Mouse (Mus musculus): ENCODE data around the gene Zfp867. TPM values are rescaled to one million over a fixed set of nuclear protein-coding genes. Genes with fewer than 3 reads are reported as not detected.

Gene Zfp867
- polyA plus RNA-seq, 1 experiment from 2014 or later: 9.4 TPM

DNA sequence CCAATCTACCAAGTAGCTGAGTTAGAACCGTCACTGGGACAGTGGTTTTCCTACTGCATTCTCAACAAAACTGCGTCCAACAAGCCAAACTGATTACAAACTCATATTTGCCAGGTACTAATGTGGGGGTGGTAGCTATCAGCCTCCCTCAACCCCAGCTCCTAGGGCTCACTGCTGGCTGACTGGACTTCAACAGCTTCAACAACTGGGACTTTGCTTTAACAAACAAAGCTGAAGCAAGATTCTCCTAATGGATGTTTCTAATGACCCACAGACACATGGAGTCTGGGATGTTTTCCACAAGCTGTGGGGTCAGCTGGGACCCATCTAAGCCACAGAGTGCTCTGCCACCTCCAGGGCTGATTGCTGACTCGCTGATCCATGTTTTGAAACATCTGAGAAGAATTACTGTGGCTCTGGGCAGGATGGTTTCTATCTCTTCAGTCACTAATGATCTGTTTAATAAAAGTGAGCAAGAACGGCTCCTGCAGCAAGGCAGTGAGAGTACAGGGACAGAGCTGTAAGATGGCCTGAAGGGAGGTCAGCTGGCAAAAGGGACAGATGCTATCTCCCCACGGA lies 49.2 kb downstream of the Zfp867 start:
- 70% methylated on average over 5 of the region's 5 CpGs for WGBS
- no peak overlapping the region for H3K9ac ChIP-seq (ENCODE audit: low read length)
- no peaks in the 10 kb centered on the region for H3K27me3 ChIP-seq (ENCODE audit: control insufficient read depth, insufficient read depth, low read length)
- H3K9me3 ChIP-seq (ENCODE audit: control insufficient read depth, low read length): no peaks in the 10 kb centered on the region
- H3K4me3 ChIP-seq (ENCODE audit: low read depth, low read length): no peak overlapping the region
- no peak overlapping the region for H3K4me2 ChIP-seq (ENCODE audit: low read depth, severe bottlenecking)
- ATAC-seq (ENCODE audit: insufficient number of reproducible peaks, low FRiP score, low TSS enrichment, low read depth) (no peak), DNase-seq (ENCODE audit: low spot score) (no peak)
- no peaks in the 10 kb centered on the region for H3K4me1 ChIP-seq (ENCODE audit: control insufficient read depth, insufficient read depth, low read length)
- peaks cover 19% of the 10 kb centered on the region for H3K36me3 ChIP-seq (ENCODE audit: control insufficient read depth, insufficient read depth, low read length)
- no peak overlapping the region for H3K27ac ChIP-seq (replicated peaks; ENCODE audit: low read depth, low read length)

DNA sequence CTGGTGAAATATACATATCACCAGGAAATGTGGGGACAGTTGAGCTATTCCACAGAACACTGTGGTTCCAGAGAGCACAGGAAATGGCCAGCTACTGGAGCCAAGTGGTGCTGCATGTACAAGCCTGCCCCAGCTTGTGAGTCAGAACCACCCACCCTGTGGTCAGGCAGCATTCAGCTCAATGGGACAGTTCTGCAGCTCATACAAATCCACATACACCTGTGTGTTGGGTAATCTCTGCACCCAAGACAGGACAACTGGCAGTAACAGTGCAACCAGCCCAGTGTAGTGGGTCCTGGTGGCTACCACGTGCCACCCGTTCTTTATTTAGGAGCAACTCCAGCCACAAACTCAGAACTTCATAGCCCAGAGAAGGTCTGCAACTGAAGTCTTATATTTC lies 50.3 kb downstream of the Zfp867 start:
- Histone ChIP-seq H3K27ac (replicated peaks; ENCODE audit: low read depth, low read length) (no peak overlapping the region), H3K4me3 (ENCODE audit: low read depth, low read length) (no peak overlapping the region), H3K9ac (ENCODE audit: low read length) (no peak overlapping the region), H3K4me2 (ENCODE audit: low read depth, severe bottlenecking) (no peak overlapping the region), H3K4me1 (ENCODE audit: control insufficient read depth, insufficient read depth, low read length) (no peaks in the 10 kb centered on the region), H3K36me3 (ENCODE audit: control insufficient read depth, insufficient read depth, low read length) (peaks cover 12% of the 10 kb centered on the region), H3K27me3 (ENCODE audit: control insufficient read depth, insufficient read depth, low read length) (no peaks in the 10 kb centered on the region), H3K9me3 (ENCODE audit: control insufficient read depth, low read length) (no peaks in the 10 kb centered on the region)
- WGBS: 90% methylated on average over 2 of the region's 2 CpGs
- DNase-seq (ENCODE audit: low spot score) (no peak), ATAC-seq (ENCODE audit: insufficient number of reproducible peaks, low FRiP score, low TSS enrichment, low read depth) (no peak)

DNA sequence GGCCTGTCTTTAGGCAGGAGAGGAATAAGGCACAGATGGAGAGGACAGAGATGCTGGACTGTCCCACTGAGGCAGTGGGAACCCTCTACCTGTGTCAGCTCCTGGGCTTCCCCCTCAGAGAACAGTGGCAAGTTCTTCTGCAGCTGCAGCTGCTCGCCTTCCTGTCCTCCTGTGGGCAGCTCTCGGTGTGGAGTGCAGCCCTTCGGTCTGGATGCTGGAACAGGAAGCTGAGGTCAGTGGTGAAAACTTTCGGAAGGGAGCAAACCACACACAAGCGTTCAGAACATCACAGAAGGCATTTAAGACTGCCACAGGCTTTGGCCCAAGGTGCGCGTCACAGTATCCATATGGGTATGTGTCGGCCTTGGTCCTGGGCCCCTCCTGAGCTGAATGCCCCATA lies 50.8 kb downstream of the Zfp867 start:
- Histone ChIP-seq H3K36me3 (ENCODE audit: control insufficient read depth, insufficient read depth, low read length) (peaks cover 10% of the 10 kb centered on the region), H3K9me3 (ENCODE audit: control insufficient read depth, low read length) (no peaks in the 10 kb centered on the region), H3K4me3 (ENCODE audit: low read depth, low read length) (no peak overlapping the region), H3K4me2 (ENCODE audit: low read depth, severe bottlenecking) (no peak overlapping the region), H3K27ac (replicated peaks; ENCODE audit: low read depth, low read length) (no peak overlapping the region), H3K27me3 (ENCODE audit: control insufficient read depth, insufficient read depth, low read length) (no peaks in the 10 kb centered on the region), H3K9ac (ENCODE audit: low read length) (no peak overlapping the region), H3K4me1 (ENCODE audit: control insufficient read depth, insufficient read depth, low read length) (no peaks in the 10 kb centered on the region)
- DNase-seq (ENCODE audit: low spot score) (no peak), ATAC-seq (ENCODE audit: insufficient number of reproducible peaks, low FRiP score, low TSS enrichment, low read depth) (no peak)
- 91% methylated on average over 8 of the region's 8 CpGs for WGBS

DNA sequence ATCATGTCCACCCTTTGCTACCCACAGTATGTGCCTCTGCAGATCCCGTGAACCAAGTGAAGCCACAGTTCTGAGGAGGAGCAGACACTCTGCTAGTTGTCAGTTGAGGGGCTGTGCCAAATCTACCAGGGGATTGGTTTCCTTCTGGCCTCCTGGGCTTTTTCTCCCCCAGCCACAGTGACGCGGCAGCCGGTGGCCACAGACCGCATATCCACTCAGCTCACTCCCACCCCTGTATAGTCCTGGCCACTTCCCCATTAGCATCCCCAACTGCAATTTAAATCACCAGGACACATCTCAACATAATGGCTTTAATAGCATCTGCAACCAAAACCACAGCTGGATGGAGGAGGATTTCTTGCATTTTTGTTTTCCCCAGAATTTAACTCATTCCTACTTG lies 53.6 kb downstream of the Zfp867 start:
- DNase-seq (ENCODE audit: low spot score): no peak
- H3K4me3 ChIP-seq (ENCODE audit: low read depth, low read length): no peak overlapping the region
- H3K27ac ChIP-seq (replicated peaks; ENCODE audit: low read depth, low read length): no peak overlapping the region; the same call in none of the 2 replicates
- H3K4me1 ChIP-seq (ENCODE audit: control insufficient read depth, insufficient read depth, low read length): no peaks in the 10 kb centered on the region
- no peak; the same call in 1 of the 2 replicates for ATAC-seq (ENCODE audit: insufficient number of reproducible peaks, low FRiP score, low TSS enrichment, low read depth)
- 96% methylated on average over 5 of the region's 5 CpGs for WGBS
- H3K9me3 ChIP-seq (ENCODE audit: control insufficient read depth, low read length): no peaks in the 10 kb centered on the region
- no peak overlapping the region for H3K4me2 ChIP-seq (ENCODE audit: low read depth, severe bottlenecking)
- H3K27me3 ChIP-seq (ENCODE audit: control insufficient read depth, insufficient read depth, low read length): no peaks in the 10 kb centered on the region
- H3K36me3 ChIP-seq (ENCODE audit: control insufficient read depth, insufficient read depth, low read length): peaks cover 13% of the 10 kb centered on the region
- no peak overlapping the region for H3K9ac ChIP-seq (ENCODE audit: low read length)

DNA sequence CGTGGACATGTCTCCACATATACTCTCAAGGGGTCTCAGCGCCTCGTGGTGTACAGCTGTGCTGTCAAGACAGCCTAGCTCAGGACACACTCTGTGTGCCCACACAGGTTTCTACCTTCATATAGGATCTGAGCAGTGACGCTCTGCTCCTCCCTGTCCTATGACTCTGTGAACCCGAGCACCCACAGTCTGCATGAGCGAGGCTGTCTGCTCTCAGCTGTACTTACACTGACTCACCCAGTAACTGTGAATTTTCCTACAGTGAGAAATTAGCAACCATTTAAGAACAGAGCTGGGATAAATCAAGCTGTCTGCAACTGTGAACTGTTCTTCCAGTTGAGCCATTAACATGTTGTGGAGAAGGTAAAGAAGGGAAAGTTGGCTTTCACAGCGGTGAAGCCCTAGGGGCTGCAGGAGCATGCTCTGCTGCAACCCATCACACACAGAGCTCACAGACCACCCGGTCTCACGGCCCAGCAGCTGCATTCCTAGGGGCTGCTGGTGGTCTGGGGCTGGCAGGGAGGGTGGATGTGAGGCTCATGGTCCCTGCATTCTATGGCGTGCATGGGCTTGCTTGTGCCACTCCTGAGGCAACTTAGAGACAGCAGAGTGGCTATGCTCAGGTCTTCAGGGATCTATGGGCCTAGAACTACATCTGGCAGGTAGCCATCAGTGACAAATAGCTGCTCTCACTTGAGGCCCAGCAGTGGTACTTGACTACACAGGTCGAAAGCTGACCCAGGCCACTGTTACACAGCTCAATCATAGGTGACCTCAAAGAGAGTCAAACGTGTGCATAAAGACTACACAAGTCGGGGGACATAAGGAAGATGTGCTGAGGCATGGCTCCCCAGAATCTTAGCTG lies 59.0 kb downstream of the Zfp867 start:
- no peaks in the 10 kb centered on the region for H3K27me3 ChIP-seq (ENCODE audit: control insufficient read depth, insufficient read depth, low read length)
- DNase-seq (ENCODE audit: low spot score) (no peak), ATAC-seq (ENCODE audit: insufficient number of reproducible peaks, low FRiP score, low TSS enrichment, low read depth) (no peak)
- H3K4me3 ChIP-seq (ENCODE audit: low read depth, low read length): no peak overlapping the region
- no peaks in the 10 kb centered on the region for H3K4me1 ChIP-seq (ENCODE audit: control insufficient read depth, insufficient read depth, low read length)
- H3K9me3 ChIP-seq (ENCODE audit: control insufficient read depth, low read length): no peaks in the 10 kb centered on the region
- 75% methylated on average over 13 of the region's 13 CpGs for WGBS
- H3K27ac ChIP-seq (replicated peaks; ENCODE audit: low read depth, low read length): 0 out of 2 replicates have a peak overlapping the region, but pooled peaks have one; percentile 24
- no peak overlapping the region for H3K9ac ChIP-seq (ENCODE audit: low read length)
- H3K4me2 ChIP-seq (ENCODE audit: low read depth, severe bottlenecking): no peak overlapping the region
- H3K36me3 ChIP-seq (ENCODE audit: control insufficient read depth, insufficient read depth, low read length): peaks cover 4% of the 10 kb centered on the region; the same call in 1 of the 2 replicates

DNA sequence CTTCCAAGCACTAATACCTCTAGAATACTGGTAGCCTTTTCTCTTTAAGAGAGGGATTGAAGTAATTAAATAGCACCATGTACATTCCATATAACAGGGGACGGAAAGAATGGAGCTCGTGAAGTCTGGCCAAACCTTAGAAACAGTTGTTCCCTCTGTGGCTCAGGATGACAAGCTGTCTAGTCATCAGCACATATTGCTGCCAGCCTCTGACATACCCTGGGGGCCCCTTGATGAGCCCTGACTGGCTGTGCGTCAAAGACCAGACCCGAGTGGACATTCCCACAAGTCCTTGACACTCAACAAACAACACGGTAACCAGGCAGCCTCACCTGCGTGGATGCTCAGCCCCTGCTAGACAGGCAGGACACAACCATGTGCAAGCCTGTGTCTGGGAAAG lies 60.2 kb downstream of the Zfp867 start:
- H3K4me1 ChIP-seq (ENCODE audit: control insufficient read depth, insufficient read depth, low read length): no peaks in the 10 kb centered on the region
- ATAC-seq (ENCODE audit: insufficient number of reproducible peaks, low FRiP score, low TSS enrichment, low read depth): no peak
- H3K4me3 ChIP-seq (ENCODE audit: low read depth, low read length): no peak overlapping the region
- no peak for DNase-seq (ENCODE audit: low spot score)
- no peaks in the 10 kb centered on the region for H3K9me3 ChIP-seq (ENCODE audit: control insufficient read depth, low read length)
- H3K9ac ChIP-seq (ENCODE audit: low read length): no peak overlapping the region
- no peak overlapping the region for H3K27ac ChIP-seq (replicated peaks; ENCODE audit: low read depth, low read length)
- H3K36me3 ChIP-seq (ENCODE audit: control insufficient read depth, insufficient read depth, low read length): peaks cover 4% of the 10 kb centered on the region; the same call in 1 of the 2 replicates
- 80% methylated on average over 6 of the region's 6 CpGs for WGBS
- no peak overlapping the region for H3K4me2 ChIP-seq (ENCODE audit: low read depth, severe bottlenecking)
- no peaks in the 10 kb centered on the region for H3K27me3 ChIP-seq (ENCODE audit: control insufficient read depth, insufficient read depth, low read length)

Other genes with a start within 250 kb of the Zfp867 start
- 647 and 649 TPM in 2 replicates for gene Arf1, start 244.2 kb downstream of the Zfp867 start, polyA plus RNA-seq (2014; fragmentation: Nextera tagmentation; extraction: Ambion mirVana)
- gene Wnt3a, start 181.7 kb downstream of the Zfp867 start, polyA plus RNA-seq (2014; fragmentation: Nextera tagmentation; extraction: Ambion mirVana): 0.07 and 0.28 TPM in 2 replicates
- 1.1 and 1.8 TPM in 2 replicates for gene Wnt9a, start 165.5 kb downstream of the Zfp867 start, polyA plus RNA-seq (2014; fragmentation: Nextera tagmentation; extraction: Ambion mirVana)
- not detected in 2 replicates for gene Prss38, start 96.8 kb downstream of the Zfp867 start, polyA plus RNA-seq (2014; fragmentation: Nextera tagmentation; extraction: Ambion mirVana)
- gene Jmjd4, start 22.4 kb downstream of the Zfp867 start, polyA plus RNA-seq (2014; fragmentation: Nextera tagmentation; extraction: Ambion mirVana): 19.1 and 20.1 TPM in 2 replicates
- 144 and 148 TPM in 2 replicates for gene Snap47, start 21.3 kb downstream of the Zfp867 start, polyA plus RNA-seq (2014; fragmentation: Nextera tagmentation; extraction: Ambion mirVana)
- gene Zkscan17, start 54.3 kb upstream of the Zfp867 start, polyA plus RNA-seq (2014; fragmentation: Nextera tagmentation; extraction: Ambion mirVana): 31.5 and 32.2 TPM in 2 replicates
- gene Nlrp3, start 69.1 kb upstream of the Zfp867 start, polyA plus RNA-seq (2014; fragmentation: Nextera tagmentation; extraction: Ambion mirVana): 0.40 TPM in 1 of 2 replicates, not detected in the other
- not detected in 2 replicates for gene Olfr222, start 103.8 kb upstream of the Zfp867 start, polyA plus RNA-seq (2014; fragmentation: Nextera tagmentation; extraction: Ambion mirVana)
- gene Olfr223, start 120.8 kb upstream of the Zfp867 start, polyA plus RNA-seq (2014; fragmentation: Nextera tagmentation; extraction: Ambion mirVana): not detected in 2 replicates
- 71.1 and 78.9 TPM in 2 replicates for gene Mprip, start 188.8 kb upstream of the Zfp867 start, polyA plus RNA-seq (2014; fragmentation: Nextera tagmentation; extraction: Ambion mirVana)